8 mouse cellular contexts compared by ENCODE assay signal in genomic region chr3:84581696-84582022, GRCm38 (mm10). TPM values are rescaled to one million over a fixed set of nuclear protein-coding genes. Genes with fewer than 3 reads are reported as not detected.
DNase-seq lines count a peak whose midpoint lies in the region; ATAC-seq and TF ChIP-seq lines count a peak whose summit lies in the region.

No protein-coding gene starts in this region.

- WGBS in embryonic facial prominence, embryonic 10.5 days, result under 1% methylated on average over 4 of the region's 4 CpGs
- 0% methylated on average over 4 of the region's 4 CpGs for WGBS in intestine, embryonic 15.5 days
- WGBS in neural tube, embryonic 13.5 days, result 2% methylated on average over 4 of the region's 4 CpGs

- no peak for ATAC-seq in intestine, embryonic 15.5 days
- no peak for ATAC-seq in neural tube, embryonic 13.5 days (ENCODE audit: low read depth)

- no peak for TF ChIP-seq CTCF in left cerebral cortex, adult 2 months (IDR thresholded peaks at IDR 0.05)

- intact Hi-C loops in left cerebral cortex, adult 2 months (cut with DNase I), result loop anchor here (5.0 kb wide), 1 partner anchor 991 kb away; the partner anchor contains the start of gene Gatb

- H3K4me2 ChIP-seq in intestine, embryonic 15.5 days (replicated peaks), result peak overlapping the region; percentile 83
- H3K4me2 ChIP-seq in neural tube, embryonic 13.5 days, result peak overlapping the region; percentile 91

- DNase-seq in left cerebral cortex, adult 2 months (ENCODE audit: extremely low spot score in 1 of 2, low spot score in 2 of 2), result no peak
- no peak for DNase-seq in left cerebral cortex, adult 8-10 months (ENCODE audit: low spot score in 2 of 2)
- DNase-seq in embryonic facial prominence, embryonic 10.5 days (ENCODE audit: low spot score), result no peak
- no peak for DNase-seq in c-Kit-positive CD71-positive TER-119-positive erythroid progenitor cells, embryonic 14.5 days (ENCODE audit: low spot score)
- no peak for DNase-seq in spleen, adult 12 weeks (ENCODE audit: low spot score)
- no peak for DNase-seq in ovary, postnatal 36 days (ENCODE audit: low spot score)

- no peaks in the 10 kb centered on the region for H3K36me3 ChIP-seq in embryonic facial prominence, embryonic 10.5 days (replicated peaks)
- H3K36me3 ChIP-seq in intestine, embryonic 15.5 days, result no peaks in the 10 kb centered on the region
- no peaks in the 10 kb centered on the region for H3K36me3 ChIP-seq in neural tube, embryonic 13.5 days

- H3K27ac ChIP-seq in left cerebral cortex, adult 2 months, result peak overlapping the region; percentile 88; the same call in 1 of the 2 replicates
- H3K27ac ChIP-seq in embryonic facial prominence, embryonic 10.5 days (replicated peaks), result peak overlapping the region; percentile 91
- H3K27ac ChIP-seq in intestine, embryonic 15.5 days, result peak overlapping the region; percentile 95
- H3K27ac ChIP-seq in neural tube, embryonic 13.5 days (replicated peaks), result peak overlapping the region; percentile 88

- H3K9me3 ChIP-seq in embryonic facial prominence, embryonic 10.5 days, result no peaks in the 10 kb centered on the region
- no peaks in the 10 kb centered on the region for H3K9me3 ChIP-seq in intestine, embryonic 15.5 days
- H3K9me3 ChIP-seq in neural tube, embryonic 13.5 days, result no peaks in the 10 kb centered on the region

- H3K9ac ChIP-seq in intestine, embryonic 15.5 days, result peak overlapping the region; percentile 80
- peak overlapping the region; percentile 88 for H3K9ac ChIP-seq in neural tube, embryonic 13.5 days

- H3K4me3 ChIP-seq in left cerebral cortex, adult 2 months, result peak overlapping the region; percentile 78
- H3K4me3 ChIP-seq in embryonic facial prominence, embryonic 10.5 days, result peak overlapping the region; percentile 92
- H3K4me3 ChIP-seq in intestine, embryonic 15.5 days (replicated peaks), result peak overlapping the region; percentile 81
- H3K4me3 ChIP-seq in neural tube, embryonic 13.5 days, result peak overlapping the region; percentile 87

- H3K27me3 ChIP-seq in embryonic facial prominence, embryonic 10.5 days (replicated peaks; ENCODE audit: low read depth, poor library complexity, severe bottlenecking), result 0 out of 2 replicates have a peak, but pooled peaks cover 8% of the 10 kb centered on the region
- no peaks in the 10 kb centered on the region for H3K27me3 ChIP-seq in intestine, embryonic 15.5 days (replicated peaks)
- H3K27me3 ChIP-seq in neural tube, embryonic 13.5 days, result no peaks in the 10 kb centered on the region

- H3K4me1 ChIP-seq in embryonic facial prominence, embryonic 10.5 days, result peaks cover 25% of the 10 kb centered on the region
- peaks cover 13% of the 10 kb centered on the region for H3K4me1 ChIP-seq in intestine, embryonic 15.5 days (replicated peaks)
- peaks cover 43% of the 10 kb centered on the region for H3K4me1 ChIP-seq in neural tube, embryonic 13.5 days (replicated peaks)

RNA-seq across cellular contexts. Expression of gene Arfip1, which starts 0.8 kb away (rescaled TPM):
- total RNA-seq in left cerebral cortex, adult 2 months (2021), result 10 to 100 TPM; 15.3 to 16.0 TPM
- 10 to 100 TPM; 19.3 to 22.5 (median 19.8) TPM for total RNA-seq in left cerebral cortex, adult 8-10 months (2022)
- 28.1 and 31.2 TPM in 2 replicates for polyA plus RNA-seq in embryonic facial prominence, embryonic 10.5 days (2016; fragmentation: Nextera tagmentation; extraction: Ambion mirVana)
- 47.0 and 53.1 TPM in 2 replicates for polyA plus RNA-seq in intestine, embryonic 15.5 days (2015; fragmentation: Nextera tagmentation; extraction: Ambion mirVana)
- 28.9 and 30.7 TPM in 2 replicates for polyA plus RNA-seq in neural tube, embryonic 13.5 days (2015; fragmentation: Nextera tagmentation; extraction: Ambion mirVana)

RNA-seq across cellular contexts. Expression of gene Tigd4, which starts 11.7 kb away (rescaled TPM):
- total RNA-seq in left cerebral cortex, adult 2 months (2021), result not detected
- total RNA-seq in left cerebral cortex, adult 8-10 months (2022), result under 1 TPM; 0.13 to 0.21 (median 0.16) TPM
- 0.04 TPM in 1 of 2 replicates, not detected in the other for polyA plus RNA-seq in embryonic facial prominence, embryonic 10.5 days (2016; fragmentation: Nextera tagmentation; extraction: Ambion mirVana)
- polyA plus RNA-seq in intestine, embryonic 15.5 days (2015; fragmentation: Nextera tagmentation; extraction: Ambion mirVana), result not detected in 2 replicates
- 0.19 TPM in 1 of 2 replicates, not detected in the other for polyA plus RNA-seq in neural tube, embryonic 13.5 days (2015; fragmentation: Nextera tagmentation; extraction: Ambion mirVana)
